Mouse (Mus musculus): ENCODE results near the gene Ly6g5b. TPM values are rescaled to one million over a fixed set of nuclear protein-coding genes. Genes with fewer than 3 reads are reported as not detected.
"Not testable (repeated sequence)": the region's sequence is repeated elsewhere in the genome, so short reads cannot be mapped to it uniquely, and the experiment has no call there.

The Ly6g5b gene
- polyA plus RNA-seq, 1 experiment from 2014 or later: 0.86 TPM

DNA sequence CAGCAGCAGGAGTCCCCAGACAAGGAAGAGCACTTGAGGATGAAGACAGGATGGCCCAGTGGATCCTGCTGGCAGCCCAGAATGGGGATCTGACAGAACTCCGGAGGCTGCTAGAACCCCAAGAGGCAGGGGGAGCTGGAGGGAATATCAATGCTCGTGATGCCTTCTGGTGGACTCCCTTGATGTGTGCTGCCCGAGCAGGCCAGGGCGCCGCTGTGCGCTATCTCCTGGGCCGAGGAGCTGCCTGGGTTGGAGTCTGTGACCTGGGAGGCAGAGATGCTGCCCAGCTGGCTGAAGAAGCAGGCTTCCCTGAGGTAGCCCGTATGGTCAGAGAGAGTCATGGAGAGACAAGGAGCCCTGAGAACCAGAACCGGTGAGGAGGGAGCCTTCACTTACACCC lies 8.1 kb upstream of the Ly6g5b start:
- not testable (repeated sequence) for H3K36me3 ChIP-seq (ENCODE audit: control insufficient read depth, insufficient read depth, low read length); H3K27ac ChIP-seq (ENCODE audit: low read depth, low read length); H3K27me3 ChIP-seq (ENCODE audit: control insufficient read depth, insufficient read depth, low read length); H3K9ac ChIP-seq (ENCODE audit: low read length); H3K4me2 ChIP-seq; DNase-seq (ENCODE audit: low spot score, missing footprints); H3K9me3 ChIP-seq (ENCODE audit: control insufficient read depth, low read length); ATAC-seq (ENCODE audit: low FRiP score); H3K4me3 ChIP-seq (ENCODE audit: low read depth, low read length)
- peaks cover 23% of the 10 kb centered on the region for H3K4me1 ChIP-seq (ENCODE audit: control insufficient read depth, insufficient read depth, low read length)
- WGBS: 94% methylated on average over 9 of the region's 9 CpGs

GRCm38 (mm10) chr17:35121871-35122303 lies 6.7 kb upstream of the Ly6g5b start, which contains the start of gene Csnk2b:
TSS of gene Csnk2b (minus strand) at chr17:35122053.
- Histone ChIP-seq H3K4me1 (ENCODE audit: control insufficient read depth, insufficient read depth, low read length) (peaks cover 20% of the 10 kb centered on the region), H3K9ac (ENCODE audit: low read length) (peak within 1 kb of the TSS; percentile 88), H3K4me3 (ENCODE audit: low read depth, low read length) (peak within 1 kb of the TSS; percentile 86), H3K27me3 (ENCODE audit: control insufficient read depth, insufficient read depth, low read length) (no peaks in the 10 kb centered on the region), H3K4me2 (peak within 1 kb of the TSS; percentile 98), H3K27ac (ENCODE audit: low read depth, low read length) (peak within 1 kb of the TSS; percentile 86), H3K36me3 (ENCODE audit: control insufficient read depth, insufficient read depth, low read length) (peaks cover 8% of the 10 kb centered on the region), H3K9me3 (ENCODE audit: control insufficient read depth, low read length) (no peaks in the 10 kb centered on the region)
- ATAC-seq (ENCODE audit: low FRiP score): no peak
- peak; percentile 93 for DNase-seq (ENCODE audit: low spot score, missing footprints)
- under 1% methylated on average over 19 of the region's 19 CpGs for WGBS

- Histone ChIP-seq H3K4me1 (ENCODE audit: control insufficient read depth, insufficient read depth, low read length) (peaks cover 15% of the 10 kb centered on the region), H3K27ac (ENCODE audit: low read depth, low read length) (peak within 1 kb of the TSS; percentile 86), H3K9me3 (ENCODE audit: control insufficient read depth, low read length) (no peaks in the 10 kb centered on the region), H3K9ac (ENCODE audit: low read length) (peak within 1 kb of the TSS; percentile 88), H3K4me2 (peak within 1 kb of the TSS; percentile 98), H3K4me3 (ENCODE audit: low read depth, low read length) (peak within 1 kb of the TSS; percentile 86), H3K27me3 (ENCODE audit: control insufficient read depth, insufficient read depth, low read length) (no peaks in the 10 kb centered on the region), H3K36me3 (ENCODE audit: control insufficient read depth, insufficient read depth, low read length) (peaks cover 10% of the 10 kb centered on the region)
- ATAC-seq (ENCODE audit: low FRiP score): peak; percentile 95
- DNase-seq (ENCODE audit: low spot score, missing footprints): peak; percentile 98
- WGBS: under 1% methylated on average over 49 of the region's 50 CpGs
Observed at GRCm38 (mm10) chr17:35121143-35121799, 6.0 kb upstream of the Ly6g5b start, which contains the start of gene Gpank1. TSS of gene Gpank1 (plus strand) at chr17:35121455.

GRCm38 (mm10) chr17:35120745-35121142 lies 5.5 kb upstream of the Ly6g5b start:
- Histone ChIP-seq H3K4me2 (peak overlapping the region; percentile 98), H3K4me1 (ENCODE audit: control insufficient read depth, insufficient read depth, low read length) (peaks cover 13% of the 10 kb centered on the region), H3K4me3 (ENCODE audit: low read depth, low read length) (peak overlapping the region; percentile 86), H3K36me3 (ENCODE audit: control insufficient read depth, insufficient read depth, low read length) (peaks cover 14% of the 10 kb centered on the region), H3K9me3 (ENCODE audit: control insufficient read depth, low read length) (no peaks in the 10 kb centered on the region), H3K27me3 (ENCODE audit: control insufficient read depth, insufficient read depth, low read length) (no peaks in the 10 kb centered on the region), H3K9ac (ENCODE audit: low read length) (peak overlapping the region; percentile 88), H3K27ac (ENCODE audit: low read depth, low read length) (no peak overlapping the region)
- ATAC-seq (ENCODE audit: low FRiP score) (no peak; the same call in 1 of the 2 replicates), DNase-seq (ENCODE audit: low spot score, missing footprints) (peak; percentile 86)
- under 1% methylated on average over 33 of the region's 33 CpGs for WGBS

GRCm38 (mm10) chr17:35111774-35112173 lies 3.5 kb downstream of the Ly6g5b start:
- no peaks in the 10 kb centered on the region for H3K9me3 ChIP-seq (ENCODE audit: control insufficient read depth, low read length)
- H3K36me3 ChIP-seq (ENCODE audit: control insufficient read depth, insufficient read depth, low read length): peaks cover 10% of the 10 kb centered on the region
- H3K4me1 ChIP-seq (ENCODE audit: control insufficient read depth, insufficient read depth, low read length): no peaks in the 10 kb centered on the region
- H3K9ac ChIP-seq (ENCODE audit: low read length): no peak overlapping the region
- no peak overlapping the region for H3K27ac ChIP-seq (ENCODE audit: low read depth, low read length)
- H3K4me2 ChIP-seq: no peak overlapping the region
- DNase-seq (ENCODE audit: low spot score, missing footprints): no peak
- H3K27me3 ChIP-seq (ENCODE audit: control insufficient read depth, insufficient read depth, low read length): no peaks in the 10 kb centered on the region
- no peak overlapping the region for H3K4me3 ChIP-seq (ENCODE audit: low read depth, low read length)
- 75% methylated on average over 9 of the region's 9 CpGs for WGBS
- ATAC-seq (ENCODE audit: low FRiP score): no peak

DNA sequence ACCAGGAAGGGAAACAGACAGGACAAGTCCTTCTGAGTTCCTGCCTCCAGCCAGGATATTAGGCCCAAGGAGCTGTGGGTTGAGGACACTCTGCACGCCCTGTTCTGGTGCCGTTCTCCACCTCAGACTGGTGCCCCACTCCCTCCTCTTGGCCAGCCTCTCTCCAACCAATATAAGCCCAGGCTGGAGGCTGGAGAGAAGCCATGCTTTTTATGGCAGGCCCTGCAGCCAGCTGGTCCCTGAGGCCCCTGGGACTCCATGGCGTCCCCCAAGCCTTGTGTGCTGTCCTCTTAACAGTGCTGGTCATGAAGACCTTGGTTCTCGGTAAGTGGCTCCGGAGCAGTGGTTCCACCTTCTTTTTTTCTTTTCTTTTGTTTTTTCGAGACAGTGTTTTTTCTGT lies 7.1 kb downstream of the Ly6g5b start, which contains the start of gene Ly6g5c:
Gene Ly6g5c (plus strand): TSS at position 183 of the 400 bp plus-strand sequence.
- DNase-seq (ENCODE audit: low spot score, missing footprints) (no peak), ATAC-seq (ENCODE audit: low FRiP score) (no peak)
- no peak within 1 kb of the TSS for H3K27ac ChIP-seq (ENCODE audit: low read depth, low read length)
- peaks cover 8% of the 10 kb centered on the region for H3K4me1 ChIP-seq (ENCODE audit: control insufficient read depth, insufficient read depth, low read length)
- no peak within 1 kb of the TSS for H3K9ac ChIP-seq (ENCODE audit: low read length)
- H3K4me3 ChIP-seq (ENCODE audit: low read depth, low read length): no peak within 1 kb of the TSS
- H3K36me3 ChIP-seq (ENCODE audit: control insufficient read depth, insufficient read depth, low read length): no peaks in the 10 kb centered on the region
- no peak within 1 kb of the TSS for H3K4me2 ChIP-seq
- no peaks in the 10 kb centered on the region for H3K27me3 ChIP-seq (ENCODE audit: control insufficient read depth, insufficient read depth, low read length)
- WGBS: 89% methylated on average over 6 of the region's 6 CpGs
- H3K9me3 ChIP-seq (ENCODE audit: control insufficient read depth, low read length): no peaks in the 10 kb centered on the region

DNA sequence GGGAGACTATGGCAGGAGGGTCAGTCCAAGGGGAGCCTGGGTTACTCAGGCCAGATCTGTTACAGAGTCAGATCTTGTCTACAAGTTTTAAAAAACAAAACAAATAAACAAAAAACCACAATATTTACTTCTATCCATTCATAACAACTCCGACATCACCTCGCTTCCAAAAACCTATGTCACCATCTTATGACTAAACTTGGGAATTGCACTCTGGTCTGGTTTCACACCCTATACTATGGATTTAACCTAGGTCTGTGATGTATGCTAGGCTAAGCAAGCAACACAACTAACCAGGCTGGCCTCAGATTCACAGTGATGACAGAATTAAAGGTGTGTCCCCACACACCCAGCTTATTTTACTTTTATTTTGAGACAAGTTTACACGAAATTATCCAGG lies 8.7 kb downstream of the Ly6g5b start:
- Histone ChIP-seq H3K27me3 (ENCODE audit: control insufficient read depth, insufficient read depth, low read length) (no peaks in the 10 kb centered on the region), H3K36me3 (ENCODE audit: control insufficient read depth, insufficient read depth, low read length) (peaks cover under 1% of the 10 kb centered on the region; the same call in 1 of the 2 replicates), H3K9ac (ENCODE audit: low read length) (peak overlapping the region; percentile 65), H3K4me3 (ENCODE audit: low read depth, low read length) (no peak overlapping the region), H3K9me3 (ENCODE audit: control insufficient read depth, low read length) (no peaks in the 10 kb centered on the region), H3K27ac (ENCODE audit: low read depth, low read length) (no peak overlapping the region), H3K4me1 (ENCODE audit: control insufficient read depth, insufficient read depth, low read length) (peaks cover 8% of the 10 kb centered on the region), H3K4me2 (peak overlapping the region; percentile 39)
- DNase-seq (ENCODE audit: low spot score, missing footprints) (no peak), ATAC-seq (ENCODE audit: low FRiP score) (no peak)
- 69% methylated on average over 3 of the region's 3 CpGs for WGBS

GRCm38 (mm10) chr17:35105740-35106389 lies 9.4 kb downstream of the Ly6g5b start:
- H3K4me2 ChIP-seq: peak overlapping the region; percentile 39
- H3K4me3 ChIP-seq (ENCODE audit: low read depth, low read length): no peak overlapping the region

DNA sequence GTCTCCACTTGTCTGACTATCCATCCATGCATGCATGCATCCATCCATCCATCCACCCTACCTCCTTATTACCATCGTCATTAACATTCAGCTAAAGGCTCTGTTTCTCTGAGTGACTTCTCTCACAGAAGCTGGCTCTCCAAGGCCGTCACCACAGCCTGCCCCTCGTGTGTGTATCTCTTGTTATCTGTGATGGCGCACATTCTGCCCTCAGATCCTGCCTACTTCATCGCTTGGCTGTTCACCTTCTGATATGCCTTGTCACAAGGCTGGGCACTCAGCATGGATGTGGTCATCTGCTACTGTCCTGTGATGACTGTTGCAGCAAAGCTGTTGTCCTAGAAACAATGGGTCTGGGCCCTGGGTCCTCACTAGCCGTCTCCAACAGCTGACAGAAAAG lies 10.5 kb downstream of the Ly6g5b start:
- Histone ChIP-seq H3K36me3 (ENCODE audit: control insufficient read depth, insufficient read depth, low read length) (peaks cover 4% of the 10 kb centered on the region), H3K27me3 (ENCODE audit: control insufficient read depth, insufficient read depth, low read length) (no peaks in the 10 kb centered on the region), H3K4me1 (ENCODE audit: control insufficient read depth, insufficient read depth, low read length) (peaks cover 8% of the 10 kb centered on the region), H3K9me3 (ENCODE audit: control insufficient read depth, low read length) (no peaks in the 10 kb centered on the region), H3K9ac (ENCODE audit: low read length) (no peak overlapping the region), H3K4me2 (no peak overlapping the region), H3K4me3 (ENCODE audit: low read depth, low read length) (no peak overlapping the region), H3K27ac (ENCODE audit: low read depth, low read length) (no peak overlapping the region)
- 81% methylated on average over 6 of the region's 6 CpGs for WGBS
- ATAC-seq (ENCODE audit: low FRiP score) (no peak), DNase-seq (ENCODE audit: low spot score, missing footprints) (no peak)

More at GRCm38 (mm10) chr17:35105740-35106389, 9.4 kb downstream of the Ly6g5b start:
- peaks cover 8% of the 10 kb centered on the region for H3K4me1 ChIP-seq (ENCODE audit: control insufficient read depth, insufficient read depth, low read length)
- peaks cover 4% of the 10 kb centered on the region; the same call in 1 of the 2 replicates for H3K36me3 ChIP-seq (ENCODE audit: control insufficient read depth, insufficient read depth, low read length)
- H3K27me3 ChIP-seq (ENCODE audit: control insufficient read depth, insufficient read depth, low read length): no peaks in the 10 kb centered on the region
- peak overlapping the region; percentile 65 for H3K9ac ChIP-seq (ENCODE audit: low read length)
- WGBS: 22% methylated on average over 13 of the region's 13 CpGs
- peak; percentile 89 for DNase-seq (ENCODE audit: low spot score, missing footprints)
- no peaks in the 10 kb centered on the region for H3K9me3 ChIP-seq (ENCODE audit: control insufficient read depth, low read length)
- no peak overlapping the region for H3K27ac ChIP-seq (ENCODE audit: low read depth, low read length)
- ATAC-seq (ENCODE audit: low FRiP score): peak; percentile 50

Data from midbrain, embryonic 11.5 days (tissue).